Mouse (Mus musculus) kidney, adult 18-20 months (tissue): ENCODE data around the gene Aknad1.
A peak's percentile ranks its signal among the peaks of the same experiment; 100 is the strongest.

Experiments used
- DNase-seq: peaks from one replicate; pipeline ENCODE4 v3.0.0; 2021

Aknad1 gene

DNA sequence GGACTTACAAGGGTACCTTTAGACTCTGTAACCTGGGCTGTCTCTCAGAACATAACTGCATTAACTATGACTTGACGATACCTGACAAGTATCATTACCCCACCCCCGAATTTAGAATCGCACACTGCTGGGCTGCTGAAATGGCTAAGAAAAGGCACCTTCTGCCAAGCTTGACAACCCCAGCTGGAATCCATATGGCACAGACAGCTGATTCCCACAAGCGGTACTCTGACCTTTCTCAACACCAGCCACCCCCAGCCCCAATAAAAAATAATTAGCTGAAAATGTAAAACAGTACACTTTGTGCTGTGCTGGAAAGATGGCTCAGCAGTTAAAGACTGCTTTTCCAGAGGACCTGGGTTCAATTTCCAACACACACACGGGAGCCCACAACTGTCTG lies 49.8 kb downstream of the Aknad1 start:
- DNase-seq = no peak

- DNase-seq = no peak
These were observed 51.0 kb downstream of the Aknad1 start for GRCm38 (mm10) chr3:108790499-108790898.

- DNase-seq = no peak
These were observed 51.7 kb downstream of the Aknad1 start for GRCm38 (mm10) chr3:108791054-108791706.

GRCm38 (mm10) chr3:108792420-108792819 lies 53.0 kb downstream of the Aknad1 start:
- DNase-seq = no peak

GRCm38 (mm10) chr3:108794780-108795179 lies 55.3 kb downstream of the Aknad1 start:
- no peak for DNase-seq

DNA sequence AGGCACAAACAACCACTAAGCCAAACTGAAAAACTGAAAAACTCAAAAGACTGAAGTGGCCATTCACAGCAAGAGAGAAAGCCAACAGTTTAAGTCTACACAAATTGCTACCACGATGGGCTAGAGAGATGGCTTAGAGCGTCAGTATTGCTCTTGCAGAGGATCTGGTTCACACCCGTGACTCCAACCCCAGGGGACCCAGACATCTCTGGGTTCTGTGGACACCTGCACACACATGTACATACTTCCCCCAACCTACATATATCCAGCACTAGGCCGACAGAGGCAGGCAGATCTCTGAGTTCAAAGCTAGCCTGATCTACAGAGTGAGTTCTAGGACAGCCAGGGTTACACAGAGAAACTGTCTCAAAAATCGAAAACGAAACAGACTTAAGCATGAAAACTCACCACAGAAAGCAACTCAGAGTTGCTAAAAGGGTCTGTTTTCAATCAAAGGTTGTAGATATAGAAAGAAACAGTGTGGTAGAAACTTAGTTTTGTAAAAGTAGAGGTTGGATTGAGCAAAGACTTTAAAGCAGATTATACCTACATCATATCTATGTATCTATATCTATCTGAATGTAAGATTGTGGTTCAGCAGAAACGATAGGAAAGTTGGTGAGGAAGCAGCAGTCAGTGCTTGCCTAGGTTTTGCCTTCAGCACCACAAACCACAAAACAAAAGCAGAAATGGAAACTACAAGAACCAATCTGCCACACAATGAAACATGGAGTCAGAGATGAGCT lies 56.3 kb downstream of the Aknad1 start:
- no peak for DNase-seq

- DNase-seq = no peak
These were observed 56.9 kb downstream of the Aknad1 start for GRCm38 (mm10) chr3:108796386-108796785.

DNA sequence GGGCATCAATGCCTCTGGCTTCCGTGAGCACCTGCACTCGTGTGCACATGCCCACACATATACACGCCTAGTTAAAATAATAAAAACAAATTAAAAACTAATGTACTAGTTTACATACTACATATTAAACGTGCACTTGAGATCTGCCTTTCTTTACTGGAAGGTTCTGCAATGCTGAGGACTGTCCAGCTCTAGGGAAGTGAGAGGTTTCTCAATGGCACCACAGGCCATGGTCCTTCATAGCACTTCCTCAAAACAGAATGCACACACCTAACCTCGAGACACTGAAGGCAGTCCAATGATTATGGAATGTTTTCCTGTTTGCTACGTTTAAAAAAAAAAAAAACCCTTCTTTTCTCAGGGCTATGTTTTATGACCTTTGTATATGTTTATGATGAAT lies 58.3 kb downstream of the Aknad1 start:
- no peak for DNase-seq

DNA sequence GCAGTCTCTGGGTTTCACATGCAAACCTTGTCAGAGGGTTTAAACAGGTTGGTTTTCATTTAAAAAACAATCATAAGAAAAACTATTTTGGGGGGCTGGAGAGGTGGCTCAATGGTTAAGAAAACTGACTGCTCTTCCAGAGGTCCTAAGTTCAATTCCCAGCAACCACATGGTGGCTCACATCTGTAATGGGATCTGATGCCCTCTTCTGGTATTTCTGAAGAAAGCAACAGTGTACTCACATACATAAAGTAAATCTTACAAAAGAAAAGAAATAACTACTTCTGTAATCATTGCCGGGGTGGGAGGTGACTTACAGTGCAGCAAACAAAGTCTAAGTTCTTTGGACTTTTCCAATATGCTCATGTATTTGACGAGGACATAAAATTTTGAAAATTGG lies 58.9 kb downstream of the Aknad1 start:
- no peak for DNase-seq

DNA sequence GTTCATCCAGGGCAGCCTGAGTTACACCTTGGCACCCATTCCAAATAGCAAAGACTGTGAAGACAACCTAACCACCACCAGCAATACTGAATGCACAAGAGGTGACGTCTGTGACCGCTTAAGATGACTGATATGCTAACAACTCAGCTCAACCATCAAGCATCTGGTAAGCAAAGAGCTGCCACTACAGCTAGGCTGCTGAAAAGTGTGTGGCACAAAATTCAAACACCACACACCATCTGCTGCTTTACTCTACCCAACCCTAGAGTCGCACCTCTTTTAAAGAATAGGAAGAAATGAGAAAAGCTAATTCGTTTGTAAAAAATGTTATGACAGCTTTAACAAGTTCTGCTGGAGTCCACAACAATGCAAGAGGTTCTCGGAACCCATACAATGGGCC lies 66.2 kb downstream of the Aknad1 start:
- no peak for DNase-seq

DNA sequence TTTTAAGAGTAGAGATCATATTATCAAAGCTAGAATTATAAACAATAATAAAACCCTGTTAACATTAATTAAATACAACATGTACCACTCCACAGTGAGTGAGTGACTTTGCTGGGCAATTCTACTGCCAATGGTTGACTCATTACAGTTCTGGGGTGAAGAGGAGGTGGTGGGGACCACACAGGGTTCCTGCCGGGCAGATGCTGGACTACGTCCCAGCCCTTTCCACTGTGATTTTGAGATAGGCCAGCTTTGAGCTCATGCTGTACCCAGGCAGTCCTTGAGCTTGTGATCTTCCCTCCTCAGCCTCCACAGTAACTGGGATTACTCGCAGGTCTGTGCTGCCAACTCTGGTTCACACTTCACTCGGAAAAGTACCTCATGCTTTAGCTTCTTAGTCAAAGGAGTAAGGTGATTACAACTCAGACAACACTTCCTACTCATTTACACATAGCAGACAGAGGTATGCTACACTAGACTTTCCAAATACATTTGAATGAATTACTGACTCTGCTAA lies 71.3 kb downstream of the Aknad1 start:
- no peak for DNase-seq

DNA sequence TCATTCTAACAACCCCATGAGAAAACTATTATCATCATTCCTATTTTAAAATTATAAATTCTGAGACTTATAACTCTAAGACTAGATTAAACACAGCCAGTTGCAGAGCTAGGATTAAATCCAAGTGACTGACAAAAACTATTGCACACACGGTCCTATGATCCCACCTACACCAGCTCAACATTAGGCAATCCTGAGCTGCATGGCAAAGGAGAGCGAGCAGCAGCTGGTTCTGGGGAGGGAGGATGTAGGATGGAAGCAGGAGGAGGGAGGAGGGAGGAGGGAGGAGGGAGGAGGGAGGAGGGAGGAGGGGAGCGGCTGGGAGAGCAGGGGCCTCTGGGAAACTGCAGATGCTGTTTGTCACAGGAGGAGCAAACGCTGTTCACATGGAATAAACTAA lies 76.2 kb downstream of the Aknad1 start:
- DNase-seq = no peak

- DNase-seq = peak; percentile 69
These were observed 91.0 kb downstream of the Aknad1 start for GRCm38 (mm10) chr3:108830493-108830892.

- no peak for DNase-seq
These were observed 92.3 kb downstream of the Aknad1 start for GRCm38 (mm10) chr3:108831750-108832149.
